Mouse (Mus musculus): Measurements from ENCODE around the gene Phox2b. TPM values are rescaled to one million over a fixed set of nuclear protein-coding genes. Genes with fewer than 3 reads are reported as not detected.
A peak's percentile ranks its signal among the peaks of the same experiment; 100 is the strongest.

Phox2b gene
- total RNA-seq, 2 experiments from 2014 or later: not detected

GRCm38 (mm10) chr5:67060519-67060918 lies 38.6 kb downstream of the Phox2b start:
- intact Hi-C loops (cut with DNase I): no loop called here
- no peak overlapping the region for H3K4me3 ChIP-seq
- DNase-seq: no peak
- H3K27ac ChIP-seq: no peak overlapping the region
- no peak for TF ChIP-seq CTCF (IDR thresholded peaks at IDR 0.05)

DNA sequence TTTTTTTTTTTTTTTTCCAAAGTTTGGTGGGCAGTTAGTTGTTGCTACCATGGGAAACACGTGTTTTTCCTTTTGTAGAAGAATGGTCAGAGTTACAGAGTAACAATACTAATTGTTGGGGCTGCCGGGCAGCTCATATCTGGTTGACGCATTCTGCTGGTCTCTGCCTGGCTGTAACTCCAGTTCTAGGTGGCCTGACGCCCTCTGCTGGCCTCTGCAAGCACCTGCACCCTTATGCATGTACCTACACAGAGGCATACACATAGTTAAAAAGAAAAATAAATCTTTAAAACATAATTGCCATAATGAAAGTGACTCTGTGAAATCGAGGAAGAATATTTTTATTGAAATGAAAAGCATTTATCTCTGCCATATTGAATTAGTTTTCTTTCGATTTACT lies 41.3 kb downstream of the Phox2b start:
- DNase-seq: no peak
- intact Hi-C loops (cut with DNase I): no loop called here
- Histone ChIP-seq H3K4me3 (no peak overlapping the region), H3K27ac (no peak overlapping the region)
- peak; percentile 45 for TF ChIP-seq CTCF (IDR thresholded peaks at IDR 0.05)

DNA sequence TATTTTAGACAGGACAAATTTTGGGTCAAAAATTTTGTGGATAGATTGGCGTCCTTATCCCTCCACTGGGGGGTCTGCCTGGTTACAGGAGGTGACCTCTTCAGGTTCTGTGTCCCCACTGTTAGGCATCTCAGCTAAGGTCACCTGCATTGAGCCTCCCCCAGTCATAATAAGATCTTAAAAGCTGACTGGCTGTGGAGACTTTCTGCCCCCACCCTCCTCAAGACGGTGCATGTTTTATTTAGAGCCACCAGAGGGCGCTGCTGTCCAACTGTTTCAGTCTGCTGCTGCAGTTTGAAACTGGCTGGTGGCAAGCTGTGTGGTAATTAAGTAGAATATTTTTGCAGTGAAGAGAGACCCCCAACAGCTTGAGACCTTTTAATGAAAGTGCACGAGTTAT lies 51.1 kb downstream of the Phox2b start:
- DNase-seq: peak; percentile 33
- no peak overlapping the region for H3K4me3 ChIP-seq
- intact Hi-C loops (cut with DNase I): loop anchor here (5.0 kb wide), 1 partner anchor 184 kb away; no protein-coding TSS in a partner anchor
- TF ChIP-seq CTCF (IDR thresholded peaks at IDR 0.05): peak; percentile 83
- H3K27ac ChIP-seq: no peak overlapping the region

Small RNA genes within 50 kb of the gene (microRNA-seq; reads per million reads assigned to microRNA genes)
- not detected for gene Gm23841

Other genes with a start within 250 kb of the Phox2b start
- 10 to 100 TPM; 23.0 to 28.5 TPM for gene Tmem33, start 161.3 kb upstream of the Phox2b start, total RNA-seq (2021)
- gene Slc30a9, start 207.7 kb upstream of the Phox2b start, total RNA-seq (2021): 100 to 1,000 TPM; 116 to 141 TPM